Comparison of ENCODE assay signal across 20 mouse cellular contexts in the genomic region with DNA sequence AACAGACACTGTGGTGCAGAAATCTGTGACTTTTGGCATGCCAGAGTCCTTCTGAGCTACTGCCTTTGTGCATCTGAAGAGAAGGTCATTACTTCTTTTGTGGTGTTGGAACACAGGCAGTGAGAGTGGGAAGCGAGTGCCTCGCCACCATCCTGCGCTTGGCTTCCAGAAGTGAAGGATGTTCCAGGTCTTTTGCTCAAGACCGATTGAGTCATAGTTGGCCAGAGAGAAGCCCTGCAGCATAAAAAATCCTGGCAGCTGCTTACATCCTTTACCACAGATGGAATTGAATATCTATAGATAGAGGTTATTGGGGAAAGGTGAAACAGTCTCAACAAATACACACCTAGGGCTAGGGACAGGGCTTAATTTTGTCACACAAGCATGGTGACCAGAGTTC.
DNase-seq lines count a peak whose midpoint lies in the region; ATAC-seq and TF ChIP-seq lines count a peak whose summit lies in the region.
"Had no signal": no experiment of that assay in that cellular context is flagged by ENCODE, and none has a peak within 500 bp of the region (broad histone marks: within the 10 kb centered on the region; RNA-seq: fewer than 3 reads in every experiment).

No protein-coding gene starts in this region.

- no peak for TF ChIP-seq EP300 in lung, postnatal 0 days (IDR thresholded peaks at IDR 0.05)

- H3K9ac ChIP-seq in lung, postnatal 0 days (replicated peaks; ENCODE audit: low read depth) = no peak overlapping the region
- H3K9ac ChIP-seq: forebrain, embryonic 15.5 days; heart, embryonic 13.5 days; hindbrain, embryonic 13.5 days; intestine, embryonic 15.5 days; limb, embryonic 15.5 days; lung, embryonic 14.5 days; neural tube, embryonic 13.5 days had no signal

- H3K36me3 ChIP-seq in lung, postnatal 0 days (ENCODE audit: insufficient read depth, low read length) = no peaks in the 10 kb centered on the region
- H3K36me3 ChIP-seq: forebrain, embryonic 15.5 days; heart, embryonic 13.5 days; hindbrain, embryonic 13.5 days; intestine, embryonic 15.5 days; limb, embryonic 15.5 days; neural tube, embryonic 13.5 days had no signal

- H3K4me1 ChIP-seq in lung, postnatal 0 days (ENCODE audit: insufficient read depth, low read depth, low read length) = no peaks in the 10 kb centered on the region
- H3K4me1 ChIP-seq: forebrain, embryonic 15.5 days; heart, embryonic 13.5 days; hindbrain, embryonic 13.5 days; intestine, embryonic 15.5 days; limb, embryonic 15.5 days; neural tube, embryonic 13.5 days had no signal

- H3K27me3 ChIP-seq in lung, postnatal 0 days (replicated peaks; ENCODE audit: insufficient read depth, low read length) = no peaks in the 10 kb centered on the region
- H3K27me3 ChIP-seq: forebrain, embryonic 15.5 days; heart, embryonic 13.5 days; hindbrain, embryonic 13.5 days; intestine, embryonic 15.5 days; limb, embryonic 15.5 days; neural tube, embryonic 13.5 days had no signal

- no peak for ATAC-seq in lung, postnatal 0 days
- ATAC-seq: forebrain, embryonic 15.5 days; intestine, embryonic 15.5 days had no signal

- H3K9me3 ChIP-seq in lung, postnatal 0 days (ENCODE audit: low read length) = no peaks in the 10 kb centered on the region
- H3K9me3 ChIP-seq: forebrain, embryonic 15.5 days; heart, embryonic 13.5 days; hindbrain, embryonic 13.5 days; intestine, embryonic 15.5 days; limb, embryonic 15.5 days; neural tube, embryonic 13.5 days had no signal

- WGBS in lung, postnatal 0 days = 78% methylated on average over 4 of the region's 4 CpGs

- intact Hi-C loops in gastrocnemius, adult 2 months (cut with DNase I) = no loop called here
- intact Hi-C loops in heart, postnatal 36 days (cut with DNase I) = no loop called here

- H3K4me3 ChIP-seq in gastrocnemius, adult 2 months = no peak overlapping the region
- H3K4me3 ChIP-seq in lung, postnatal 0 days (ENCODE audit: low read depth, low read length) = no peak overlapping the region
- H3K4me3 ChIP-seq: forebrain, embryonic 15.5 days; heart, embryonic 13.5 days; hindbrain, embryonic 13.5 days; intestine, embryonic 15.5 days; limb, embryonic 15.5 days; neural tube, embryonic 13.5 days had no signal

- no peak overlapping the region for H3K27ac ChIP-seq in gastrocnemius, adult 2 months
- no peak overlapping the region for H3K27ac ChIP-seq in lung, postnatal 0 days (ENCODE audit: low read length)
- H3K27ac ChIP-seq: forebrain, embryonic 15.5 days; heart, embryonic 13.5 days; hindbrain, embryonic 13.5 days; intestine, embryonic 15.5 days; kidney, postnatal 0 days; limb, embryonic 15.5 days; neural tube, embryonic 13.5 days had no signal

- DNase-seq in gastrocnemius, adult 2 months = peak; percentile 53
- no peak for DNase-seq in gastrocnemius, postnatal 4 days (ENCODE audit: low spot score in 2 of 2)
- peak; percentile 15 for DNase-seq in lung, postnatal 0 days (ENCODE audit: low spot score)
- DNase-seq in lung, postnatal 10 days = no peak
- DNase-seq in fibroblast of lung, adult 2 months (ENCODE audit: low read depth) = peak; percentile 11
- DNase-seq in heart, postnatal 36 days = peak; percentile 11 to 45
- no peak for DNase-seq in thymus, postnatal 10 days (ENCODE audit: low spot score in 2 of 2)
- no peak for DNase-seq in urinary bladder, postnatal 25 days (ENCODE audit: low spot score)
- DNase-seq: cerebellum, adult 9-10 months; embryo, embryonic 11 days; lung, embryonic 14.5 days; spleen, adult 18-20 months; thymus, postnatal 36 days had no signal

- H3K4me2 ChIP-seq in lung, postnatal 0 days (replicated peaks; ENCODE audit: low read depth, low read length) = no peak overlapping the region
- H3K4me2 ChIP-seq: forebrain, embryonic 15.5 days; heart, embryonic 13.5 days; hindbrain, embryonic 13.5 days; intestine, embryonic 15.5 days; limb, embryonic 15.5 days; lung, embryonic 14.5 days; neural tube, embryonic 13.5 days had no signal

- TF ChIP-seq CTCF in gastrocnemius, adult 2 months (IDR thresholded peaks at IDR 0.05) = no peak
- no peak for TF ChIP-seq CTCF in lung, postnatal 0 days (IDR thresholded peaks at IDR 0.05)

Comparison
In these comparisons a context has a peak if more than half of its experiments do, and no peak if none do; other contexts are left out.
1. DNase-seq: peak in gastrocnemius, adult 2 months (single experiment), lung, postnatal 0 days (single experiment), fibroblast of lung, adult 2 months (single experiment) and heart, postnatal 36 days (2 of 2); none in gastrocnemius, postnatal 4 days (0 of 2), lung, postnatal 10 days (single experiment), thymus, postnatal 10 days (0 of 2) and urinary bladder, postnatal 25 days (single experiment).